Mouse (Mus musculus): ENCODE data around the gene Cldn34c2. TPM values are rescaled to one million over a fixed set of nuclear protein-coding genes. Genes with fewer than 3 reads are reported as not detected.

The Cldn34c2 gene
- polyA plus RNA-seq (2015; fragmentation: Illumina TruSeq; extraction: RNeasy Lipid Tissue Mini Kit (QIAGEN cat#74804); ENCODE audit: insufficient read depth, low read depth, low replicate concordance), result not detected

DNA sequence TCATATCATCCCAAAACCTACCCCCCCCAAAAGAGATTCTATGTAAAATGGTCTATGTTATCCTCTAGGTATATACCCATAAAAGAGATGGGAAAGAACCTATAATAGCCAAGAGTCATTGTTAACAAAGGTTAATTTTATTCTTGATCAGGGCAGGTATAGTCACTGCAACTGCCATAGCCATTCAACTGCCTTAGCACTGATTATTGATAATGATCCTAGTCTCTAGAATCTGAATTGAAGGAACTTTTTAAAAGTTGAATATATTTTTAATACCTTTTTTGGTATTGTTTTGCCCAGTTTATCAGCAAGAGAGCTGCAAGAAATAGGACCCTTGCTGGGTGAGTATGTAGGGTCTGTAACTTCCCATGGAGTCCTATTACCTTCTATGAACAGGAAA, at the start of gene Cldn34c2:
Cldn34c2 (plus strand) TSS at position 301 of the 400 bp plus-strand sequence.

Other genes with a start within 250 kb of the Cldn34c2 start
- gene Gm17467, start 123.1 kb downstream of the Cldn34c2 start, polyA plus RNA-seq (2015; fragmentation: Illumina TruSeq; extraction: RNeasy Lipid Tissue Mini Kit (QIAGEN cat#74804); ENCODE audit: insufficient read depth, low read depth, low replicate concordance), result not detected
- gene Cldn34c3, start 212.0 kb downstream of the Cldn34c2 start, polyA plus RNA-seq (2015; fragmentation: Illumina TruSeq; extraction: RNeasy Lipid Tissue Mini Kit (QIAGEN cat#74804); ENCODE audit: insufficient read depth, low read depth, low replicate concordance), result not detected

All from pancreas, adult 10 weeks (tissue).